ENCODE assay signal across 21 mouse cellular contexts in genomic region chr1:134197325-134197982, GRCm38 (mm10). TPM values are rescaled to one million over a fixed set of nuclear protein-coding genes. Genes with fewer than 3 reads are reported as not detected.
DNase-seq lines count a peak whose midpoint lies in the region; ATAC-seq and TF ChIP-seq lines count a peak whose summit lies in the region.
"Had no signal": no experiment of that assay in that cellular context is flagged by ENCODE, and none has a peak within 500 bp of the region (broad histone marks: within the 10 kb centered on the region; RNA-seq: fewer than 3 reads in every experiment).

No protein-coding gene starts in this region.

- 82% methylated on average over 15 of the region's 15 CpGs for WGBS in intestine, embryonic 16.5 days
- WGBS in intestine, embryonic 15.5 days = 80% methylated on average over 15 of the region's 15 CpGs
- 80% methylated on average over 15 of the region's 15 CpGs for WGBS in midbrain, embryonic 10.5 days
- WGBS in midbrain, embryonic 11.5 days = 81% methylated on average over 15 of the region's 15 CpGs
- 81% methylated on average over 15 of the region's 15 CpGs for WGBS in stomach, postnatal 0 days

- H3K27me3 ChIP-seq in intestine, embryonic 16.5 days (replicated peaks; ENCODE audit: control insufficient read depth, insufficient read depth, low read length) = no peaks in the 10 kb centered on the region
- H3K27me3 ChIP-seq in intestine, embryonic 15.5 days (replicated peaks) = no peaks in the 10 kb centered on the region
- H3K27me3 ChIP-seq in midbrain, embryonic 10.5 days (ENCODE audit: low read depth, poor library complexity, severe bottlenecking) = no peaks in the 10 kb centered on the region
- H3K27me3 ChIP-seq in midbrain, embryonic 11.5 days (ENCODE audit: control insufficient read depth, insufficient read depth, low read length) = no peaks in the 10 kb centered on the region
- no peaks in the 10 kb centered on the region for H3K27me3 ChIP-seq in stomach, postnatal 0 days (ENCODE audit: control insufficient read depth, insufficient read depth, low read length)
- H3K27me3 ChIP-seq: forebrain, embryonic 13.5 days; hindbrain, embryonic 15.5 days; liver, embryonic 15.5 days had no signal

- H3K27ac ChIP-seq in intestine, embryonic 16.5 days (ENCODE audit: low read length) = no peak overlapping the region
- H3K27ac ChIP-seq in intestine, embryonic 15.5 days = no peak overlapping the region
- peak overlapping the region; percentile 23 for H3K27ac ChIP-seq in midbrain, embryonic 10.5 days (replicated peaks)
- H3K27ac ChIP-seq in midbrain, embryonic 11.5 days (ENCODE audit: low read depth, low read length) = no peak overlapping the region
- no peak overlapping the region for H3K27ac ChIP-seq in stomach, postnatal 0 days (replicated peaks)
- H3K27ac ChIP-seq: forebrain, embryonic 13.5 days; hindbrain, embryonic 15.5 days; liver, embryonic 15.5 days had no signal

- peak; percentile 46 for TF ChIP-seq CTCF in stomach, postnatal 0 days (IDR thresholded peaks at IDR 0.05; ENCODE audit: low read depth)

- no peaks in the 10 kb centered on the region for H3K9me3 ChIP-seq in intestine, embryonic 16.5 days (ENCODE audit: control insufficient read depth, low read length)
- H3K9me3 ChIP-seq in intestine, embryonic 15.5 days = no peaks in the 10 kb centered on the region
- H3K9me3 ChIP-seq in midbrain, embryonic 10.5 days (replicated peaks) = no peaks in the 10 kb centered on the region
- H3K9me3 ChIP-seq in midbrain, embryonic 11.5 days (ENCODE audit: control insufficient read depth, low read length) = no peaks in the 10 kb centered on the region
- no peaks in the 10 kb centered on the region for H3K9me3 ChIP-seq in stomach, postnatal 0 days (ENCODE audit: control insufficient read depth, low read length)
- H3K9me3 ChIP-seq: forebrain, embryonic 13.5 days; hindbrain, embryonic 15.5 days; liver, embryonic 15.5 days had no signal

- no peak overlapping the region for H3K4me2 ChIP-seq in intestine, embryonic 16.5 days (ENCODE audit: low read depth, low read length)
- H3K4me2 ChIP-seq in intestine, embryonic 15.5 days (replicated peaks) = no peak overlapping the region
- H3K4me2 ChIP-seq in midbrain, embryonic 11.5 days = no peak overlapping the region
- no peak overlapping the region for H3K4me2 ChIP-seq in stomach, postnatal 0 days (replicated peaks; ENCODE audit: low read depth)
- H3K4me2 ChIP-seq: forebrain, embryonic 13.5 days; hindbrain, embryonic 15.5 days; liver, embryonic 15.5 days had no signal

- DNase-seq in cerebellum, adult 9-11 months = peak; percentile 50
- DNase-seq in cerebellum, adult 9-10 months = no peak
- no peak for DNase-seq in midbrain, embryonic 10.5 days (ENCODE audit: low spot score)
- DNase-seq in midbrain, embryonic 11.5 days (ENCODE audit: low spot score, missing footprints) = no peak
- DNase-seq in stomach, postnatal 0 days (ENCODE audit: low spot score) = no peak
- no peak for DNase-seq in left cerebral cortex, adult 11 months (ENCODE audit: low spot score)
- DNase-seq: adrenal gland, adult 2 months; B cell, adult 2 months; gastrocnemius, postnatal 25 days; heart, postnatal 14 days; kidney, adult 11 months; kidney, postnatal 10 days; left cerebral cortex, postnatal 4 days; lung, postnatal 10 days; right cerebral cortex, postnatal 4 days had no signal

- ATAC-seq in intestine, embryonic 16.5 days = peak; percentile 11; the same call in 1 of the 2 replicates
- ATAC-seq in intestine, embryonic 15.5 days = no peak
- ATAC-seq in midbrain, embryonic 11.5 days (ENCODE audit: low FRiP score) = no peak
- ATAC-seq in stomach, postnatal 0 days (ENCODE audit: low FRiP score, low TSS enrichment) = no peak
- ATAC-seq: forebrain, embryonic 13.5 days; midbrain, embryonic 16.5 days had no signal

- H3K4me3 ChIP-seq in intestine, embryonic 16.5 days (ENCODE audit: low read length) = no peak overlapping the region
- no peak overlapping the region for H3K4me3 ChIP-seq in intestine, embryonic 15.5 days (replicated peaks)
- no peak overlapping the region for H3K4me3 ChIP-seq in midbrain, embryonic 10.5 days
- H3K4me3 ChIP-seq in midbrain, embryonic 11.5 days (ENCODE audit: low read depth, low read length) = no peak overlapping the region
- H3K4me3 ChIP-seq in stomach, postnatal 0 days (ENCODE audit: low read depth, low read length) = no peak overlapping the region
- H3K4me3 ChIP-seq: forebrain, embryonic 13.5 days; hindbrain, embryonic 15.5 days; liver, embryonic 15.5 days had no signal

- H3K9ac ChIP-seq in intestine, embryonic 16.5 days (ENCODE audit: low read depth, low read length) = no peak overlapping the region
- no peak overlapping the region for H3K9ac ChIP-seq in intestine, embryonic 15.5 days
- H3K9ac ChIP-seq in midbrain, embryonic 11.5 days (ENCODE audit: low read length) = no peak overlapping the region
- no peak overlapping the region for H3K9ac ChIP-seq in stomach, postnatal 0 days (ENCODE audit: low read length)
- H3K9ac ChIP-seq: forebrain, embryonic 13.5 days; hindbrain, embryonic 15.5 days; liver, embryonic 15.5 days had no signal

- H3K36me3 ChIP-seq in intestine, embryonic 16.5 days (ENCODE audit: control insufficient read depth, insufficient read depth, low read length) = no peaks in the 10 kb centered on the region
- no peaks in the 10 kb centered on the region for H3K36me3 ChIP-seq in intestine, embryonic 15.5 days
- H3K36me3 ChIP-seq in midbrain, embryonic 10.5 days = no peaks in the 10 kb centered on the region
- H3K36me3 ChIP-seq in midbrain, embryonic 11.5 days (ENCODE audit: control insufficient read depth, insufficient read depth, low read length) = no peaks in the 10 kb centered on the region
- H3K36me3 ChIP-seq in stomach, postnatal 0 days (ENCODE audit: control insufficient read depth, insufficient read depth, low read length) = no peaks in the 10 kb centered on the region
- H3K36me3 ChIP-seq: hindbrain, embryonic 15.5 days; liver, embryonic 15.5 days had no signal

- peaks cover 20% of the 10 kb centered on the region for H3K4me1 ChIP-seq in intestine, embryonic 16.5 days (ENCODE audit: control insufficient read depth, insufficient read depth, low read length)
- H3K4me1 ChIP-seq in intestine, embryonic 15.5 days (replicated peaks) = peaks cover 22% of the 10 kb centered on the region
- H3K4me1 ChIP-seq in midbrain, embryonic 10.5 days = peaks cover 35% of the 10 kb centered on the region
- no peaks in the 10 kb centered on the region for H3K4me1 ChIP-seq in midbrain, embryonic 11.5 days (ENCODE audit: control insufficient read depth, insufficient read depth, low read length)
- peaks cover 4% of the 10 kb centered on the region; the same call in 1 of the 2 replicates for H3K4me1 ChIP-seq in stomach, postnatal 0 days (replicated peaks; ENCODE audit: control insufficient read depth, insufficient read depth)

- TF ChIP-seq EP300 in stomach, postnatal 0 days (optimal IDR thresholded peaks at IDR 0.05) = no peak

RNA-seq across cellular contexts. Expression of gene Mybph, which starts 4.2 kb away (rescaled TPM):
- polyA plus RNA-seq in intestine, embryonic 16.5 days (2015; fragmentation: Nextera tagmentation; extraction: Ambion mirVana) = 0.17 and 0.24 TPM in 2 replicates
- polyA plus RNA-seq in intestine, embryonic 15.5 days (2015; fragmentation: Nextera tagmentation; extraction: Ambion mirVana) = 0.15 and 0.52 TPM in 2 replicates
- 0.09 and 0.10 TPM in 2 replicates for polyA plus RNA-seq in midbrain, embryonic 10.5 days (2016; fragmentation: Nextera tagmentation; extraction: Ambion mirVana)
- polyA plus RNA-seq in midbrain, embryonic 11.5 days (2014; fragmentation: Nextera tagmentation; extraction: Ambion mirVana) = 0.12 and 0.22 TPM in 2 replicates
- 1.6 and 2.2 TPM in 2 replicates for polyA plus RNA-seq in stomach, postnatal 0 days (2015; fragmentation: Nextera tagmentation; extraction: Ambion mirVana)
- polyA plus RNA-seq: forebrain, embryonic 13.5 days had no signal

RNA-seq across cellular contexts. Expression of gene Chil1, which starts 15.5 kb away (rescaled TPM):
- polyA plus RNA-seq in intestine, embryonic 16.5 days (2015; fragmentation: Nextera tagmentation; extraction: Ambion mirVana) = 0.43 and 0.57 TPM in 2 replicates
- polyA plus RNA-seq in intestine, embryonic 15.5 days (2015; fragmentation: Nextera tagmentation; extraction: Ambion mirVana) = 0.44 and 0.58 TPM in 2 replicates
- 0.82 and 0.90 TPM in 2 replicates for polyA plus RNA-seq in midbrain, embryonic 10.5 days (2016; fragmentation: Nextera tagmentation; extraction: Ambion mirVana)
- polyA plus RNA-seq in midbrain, embryonic 11.5 days (2014; fragmentation: Nextera tagmentation; extraction: Ambion mirVana) = 1.8 and 2.2 TPM in 2 replicates
- polyA plus RNA-seq in stomach, postnatal 0 days (2015; fragmentation: Nextera tagmentation; extraction: Ambion mirVana) = 2.8 and 3.1 TPM in 2 replicates

RNA-seq across cellular contexts. Expression of gene Adora1, which starts 37.8 kb away (rescaled TPM):
- 6.8 and 8.2 TPM in 2 replicates for polyA plus RNA-seq in intestine, embryonic 16.5 days (2015; fragmentation: Nextera tagmentation; extraction: Ambion mirVana)
- polyA plus RNA-seq in intestine, embryonic 15.5 days (2015; fragmentation: Nextera tagmentation; extraction: Ambion mirVana) = 4.0 and 8.3 TPM in 2 replicates
- 0.14 and 0.17 TPM in 2 replicates for polyA plus RNA-seq in midbrain, embryonic 10.5 days (2016; fragmentation: Nextera tagmentation; extraction: Ambion mirVana)
- 0.07 and 0.08 TPM in 2 replicates for polyA plus RNA-seq in midbrain, embryonic 11.5 days (2014; fragmentation: Nextera tagmentation; extraction: Ambion mirVana)
- polyA plus RNA-seq in stomach, postnatal 0 days (2015; fragmentation: Nextera tagmentation; extraction: Ambion mirVana) = 11.2 and 11.4 TPM in 2 replicates
